ENCODE assay signal across 9 mouse cellular contexts in genomic region chr9:122248168-122248567, GRCm38 (mm10). TPM values are rescaled to one million over a fixed set of nuclear protein-coding genes. Genes with fewer than 3 reads are reported as not detected.
A peak's percentile ranks its signal among the peaks of the same experiment; 100 is the strongest.
DNase-seq lines count a peak whose midpoint lies in the region; ATAC-seq and TF ChIP-seq lines count a peak whose summit lies in the region.
"Had no signal": no experiment of that assay in that cellular context is flagged by ENCODE, and none has a peak within 500 bp of the region (broad histone marks: within the 10 kb centered on the region; RNA-seq: fewer than 3 reads in every experiment).

No protein-coding gene starts in this region.

- ATAC-seq in heart, embryonic 14.5 days (ENCODE audit: insufficient number of reproducible peaks, insufficient read depth, low FRiP score, low read depth): peak; percentile 54; the same call in 1 of the 2 replicates
- ATAC-seq in heart, embryonic 12.5 days (ENCODE audit: insufficient number of reproducible peaks, low FRiP score): no peak
- ATAC-seq in heart, postnatal 0 days (ENCODE audit: insufficient read depth, low read depth): peak; percentile 83
- ATAC-seq in midbrain, embryonic 14.5 days (ENCODE audit: low FRiP score, low TSS enrichment): no peak
- no peak for ATAC-seq in erythroid progenitor cell, adult 5-6 weeks (replicated peaks; ENCODE audit: low FRiP score, poor library complexity, severe bottlenecking)

- no peaks in the 10 kb centered on the region for H3K27me3 ChIP-seq in heart, embryonic 14.5 days (ENCODE audit: control insufficient read depth, insufficient read depth, low read length)
- H3K27me3 ChIP-seq in heart, embryonic 12.5 days (replicated peaks): no peaks in the 10 kb centered on the region
- H3K27me3 ChIP-seq in CH12.LX (replicated peaks): no peaks in the 10 kb centered on the region
- no peaks in the 10 kb centered on the region for H3K27me3 ChIP-seq in heart, postnatal 0 days (ENCODE audit: control insufficient read depth, insufficient read depth, low read length)
- no peaks in the 10 kb centered on the region for H3K27me3 ChIP-seq in midbrain, embryonic 14.5 days (ENCODE audit: control insufficient read depth, insufficient read depth, low read length)
- H3K27me3 ChIP-seq: heart, embryonic 13.5 days had no signal

- no peak overlapping the region for H3K9ac ChIP-seq in heart, embryonic 14.5 days (ENCODE audit: low read length)
- no peak overlapping the region for H3K9ac ChIP-seq in heart, embryonic 12.5 days
- no peak overlapping the region for H3K9ac ChIP-seq in CH12.LX (ENCODE audit: insufficient read depth, low read depth)
- no peak overlapping the region for H3K9ac ChIP-seq in heart, postnatal 0 days (replicated peaks; ENCODE audit: low read depth, low read length)
- no peak overlapping the region for H3K9ac ChIP-seq in midbrain, embryonic 14.5 days (replicated peaks; ENCODE audit: low read length)
- H3K9ac ChIP-seq: heart, embryonic 13.5 days had no signal

- no peak for TF ChIP-seq EP300 in CH12.LX (IDR thresholded peaks at IDR 0.05; ENCODE audit: low read length)
- TF ChIP-seq EP300 in heart, postnatal 0 days (IDR thresholded peaks at IDR 0.05; ENCODE audit: low read depth): no peak

- H3K4me3 ChIP-seq in heart, embryonic 14.5 days (ENCODE audit: control insufficient read depth in 1 of 2, insufficient read depth in 1 of 2, low read depth in 1 of 2, low read length in 2 of 2): no peak overlapping the region
- H3K4me3 ChIP-seq in heart, embryonic 12.5 days: no peak overlapping the region
- H3K4me3 ChIP-seq in CH12.LX (replicated peaks in 1 of 3; ENCODE audit: low read depth in 2 of 3, low read length in 2 of 3, poor library complexity in 1 of 3): no peak overlapping the region
- H3K4me3 ChIP-seq in heart, postnatal 0 days (ENCODE audit: low read depth, low read length): no peak overlapping the region
- no peak overlapping the region for H3K4me3 ChIP-seq in midbrain, embryonic 14.5 days (replicated peaks; ENCODE audit: low read depth, low read length)
- H3K4me3 ChIP-seq: heart, embryonic 13.5 days had no signal

- H3K36me3 ChIP-seq in heart, embryonic 14.5 days (ENCODE audit: control insufficient read depth, insufficient read depth, low read length): peaks cover 33% of the 10 kb centered on the region
- peaks cover 31% of the 10 kb centered on the region for H3K36me3 ChIP-seq in heart, embryonic 12.5 days
- peaks cover 13 to 37% of the 10 kb centered on the region in 2 experiments for H3K36me3 ChIP-seq in CH12.LX (replicated peaks in 1 of 2; ENCODE audit: control insufficient read depth in 1 of 2, insufficient read depth in 1 of 2, low read length in 1 of 2)
- H3K36me3 ChIP-seq in heart, postnatal 0 days (replicated peaks; ENCODE audit: control insufficient read depth, insufficient read depth, low read length): peaks cover 12% of the 10 kb centered on the region; the same call in 1 of the 2 replicates
- H3K36me3 ChIP-seq in midbrain, embryonic 14.5 days (ENCODE audit: control insufficient read depth, insufficient read depth, low read length): peaks cover 33% of the 10 kb centered on the region

- in situ Hi-C loops in CH12.LX (cut with MboI; ENCODE audit: low pct_ligation_motif_present, low pct_unique_long_range_greater_than_20kb, low sequenced_read_pairs): no loop called here

- H3K4me2 ChIP-seq in heart, embryonic 14.5 days (ENCODE audit: low read length): no peak overlapping the region
- no peak overlapping the region for H3K4me2 ChIP-seq in heart, embryonic 12.5 days
- no peak overlapping the region for H3K4me2 ChIP-seq in CH12.LX (ENCODE audit: insufficient read depth, low read depth, poor library complexity, severe bottlenecking)
- H3K4me2 ChIP-seq in heart, postnatal 0 days (ENCODE audit: low read depth, low read length): no peak overlapping the region
- peak overlapping the region; percentile 13; the same call in 1 of the 2 replicates for H3K4me2 ChIP-seq in midbrain, embryonic 14.5 days (ENCODE audit: low read length)
- H3K4me2 ChIP-seq: heart, embryonic 13.5 days had no signal

- WGBS in heart, embryonic 14.5 days: 34% methylated on average over 8 of the region's 8 CpGs
- 33% methylated on average over 8 of the region's 8 CpGs for WGBS in heart, embryonic 12.5 days
- WGBS in heart, postnatal 0 days: 34% methylated on average over 8 of the region's 8 CpGs
- WGBS in midbrain, embryonic 14.5 days: 34% methylated on average over 8 of the region's 8 CpGs

- no peaks in the 10 kb centered on the region for H3K79me2 ChIP-seq in CH12.LX (replicated peaks; ENCODE audit: control insufficient read depth, extremely low read depth, insufficient read depth, poor library complexity, severe bottlenecking)

- peaks cover 0 to 2% of the 10 kb centered on the region in 2 experiments; a peak in 1 of 4 replicates for H3K4me1 ChIP-seq in heart, embryonic 14.5 days (ENCODE audit: control insufficient read depth in 2 of 2, insufficient read depth in 2 of 2, low read length in 2 of 2)
- H3K4me1 ChIP-seq in heart, embryonic 12.5 days (replicated peaks): peaks cover 2% of the 10 kb centered on the region
- peaks cover 12 to 44% of the 10 kb centered on the region in 2 experiments for H3K4me1 ChIP-seq in CH12.LX (ENCODE audit: control insufficient read depth in 1 of 2, insufficient read depth in 2 of 2)
- H3K4me1 ChIP-seq in heart, postnatal 0 days (ENCODE audit: control insufficient read depth, insufficient read depth): no peaks in the 10 kb centered on the region
- H3K4me1 ChIP-seq in midbrain, embryonic 14.5 days (ENCODE audit: control insufficient read depth, insufficient read depth, low read length): no peaks in the 10 kb centered on the region

- DNase-seq in CH12.LX (ENCODE audit: extremely low read depth): no peak
- peak; percentile 30 for DNase-seq in cerebellum, adult 9-11 months
- DNase-seq in heart, postnatal 0 days (ENCODE audit: low spot score): peak; percentile 69
- DNase-seq in kidney, postnatal 4 days: peak; percentile 58 to 72
- DNase-seq in midbrain, embryonic 14.5 days: peak; percentile 81

- TF ChIP-seq CTCF in CH12.LX (conservative IDR thresholded peaks at IDR 0.05 in 1 of 2, IDR thresholded peaks at IDR 0.05 in 1 of 2; ENCODE audit: low read depth in 2 of 2, low read length in 2 of 2): peak in 1 of 2 experiments; percentile 59; a peak in 2 of 4 replicates
- peak; percentile 76 for TF ChIP-seq CTCF in heart, postnatal 0 days (IDR thresholded peaks at IDR 0.05; ENCODE audit: low read depth)

- TF ChIP-seq POLR2A in CH12.LX (IDR thresholded peaks at IDR 0.05; ENCODE audit: low read depth, low read length): no peak

- dilution Hi-C loops in CH12.LX (cut with MboI; ENCODE audit: extremely low pct_ligation_motif_present, extremely low pct_unique_long_range_greater_than_20kb, low sequenced_read_pairs): no loop called here

- H3K27ac ChIP-seq in heart, embryonic 14.5 days (replicated peaks in 1 of 2; ENCODE audit: control insufficient read depth in 1 of 2, insufficient read depth in 1 of 2, low read depth in 2 of 2, low read length in 2 of 2): no peak overlapping the region
- H3K27ac ChIP-seq in heart, embryonic 12.5 days (ENCODE audit: poor library complexity, severe bottlenecking): no peak overlapping the region
- no peak overlapping the region for H3K27ac ChIP-seq in CH12.LX (ENCODE audit: insufficient read depth, low read depth)
- no peak overlapping the region for H3K27ac ChIP-seq in heart, postnatal 0 days (ENCODE audit: low read depth)
- H3K27ac ChIP-seq in midbrain, embryonic 14.5 days (replicated peaks; ENCODE audit: low read depth, low read length): no peak overlapping the region
- H3K27ac ChIP-seq: heart, embryonic 13.5 days had no signal

- peak; percentile 40 for TF ChIP-seq RAD21 in CH12.LX (IDR thresholded peaks at IDR 0.05; ENCODE audit: low read depth, low read length)

- H3K9me3 ChIP-seq in heart, embryonic 14.5 days (ENCODE audit: control insufficient read depth, low read length): no peaks in the 10 kb centered on the region
- 0 out of 2 replicates have a peak, but pooled peaks cover 3% of the 10 kb centered on the region for H3K9me3 ChIP-seq in heart, embryonic 12.5 days (replicated peaks)
- H3K9me3 ChIP-seq in CH12.LX (replicated peaks; ENCODE audit: low read length): no peaks in the 10 kb centered on the region
- H3K9me3 ChIP-seq in heart, postnatal 0 days (replicated peaks; ENCODE audit: control insufficient read depth, low read length): no peaks in the 10 kb centered on the region
- H3K9me3 ChIP-seq in midbrain, embryonic 14.5 days (ENCODE audit: control insufficient read depth, low read length): peaks cover 3% of the 10 kb centered on the region; the same call in 1 of the 2 replicates

TF ChIP-seq in CH12.LX, 34 proteins besides CTCF, POLR2A, EP300 and RAD21:
- TF ChIP-seq ZNF384 (IDR thresholded peaks at IDR 0.05; ENCODE audit: low read depth, low read length): no peak
- TF ChIP-seq ELF1 (IDR thresholded peaks at IDR 0.05; ENCODE audit: low read depth, low read length): no peak
- TF ChIP-seq SMC3 (IDR thresholded peaks at IDR 0.05; ENCODE audit: low read depth, low read length): peak; percentile 36
- TF ChIP-seq ZC3H11A (IDR thresholded peaks at IDR 0.05; ENCODE audit: low read depth, low read length): no peak
- no peak for TF ChIP-seq MAZ (IDR thresholded peaks at IDR 0.05; ENCODE audit: low read depth, low read length)
- no peak for TF ChIP-seq JUND (conservative IDR thresholded peaks at IDR 0.05; ENCODE audit: low read depth, low read length)
- TF ChIP-seq KAT2A (IDR thresholded peaks at IDR 0.05; ENCODE audit: insufficient replicate concordance, low read length): no peak
- TF ChIP-seq JUN (IDR thresholded peaks at IDR 0.05; ENCODE audit: insufficient read depth, low read depth, low read length): no peak

RNA-seq across cellular contexts. Expression of gene Ano10, which starts 46.1 kb away (rescaled TPM):
- polyA plus RNA-seq in heart, embryonic 14.5 days (2014; fragmentation: Nextera tagmentation; extraction: Ambion mirVana): 37.3 and 37.6 TPM in 2 replicates
- polyA plus RNA-seq in heart, embryonic 12.5 days (2016; fragmentation: Nextera tagmentation; extraction: Ambion mirVana): 30.5 and 34.7 TPM in 2 replicates
- total RNA-seq in CH12.LX (2012; rRNA removed): 18.2 and 23.9 TPM in 2 replicates
- 7.3 and 9.5 TPM in 2 replicates for total RNA-seq in CH12.LX (2014; rRNA removed)
- polyA plus RNA-seq in CH12.LX (2012; ENCODE audit: insufficient read length, low read depth): 11.4 and 12.2 TPM in 2 replicates
- total RNA-seq in heart, postnatal 0 days (2014; rRNA removed; ENCODE audit: low replicate concordance): 24.1 and 25.5 TPM in 2 replicates
- 21.0 and 21.3 TPM in 2 replicates for polyA plus RNA-seq in heart, postnatal 0 days (2015; fragmentation: Nextera tagmentation; extraction: Ambion mirVana)
- 33.1 and 41.2 TPM in 2 replicates for polyA plus RNA-seq in midbrain, embryonic 14.5 days (2014; fragmentation: Nextera tagmentation; extraction: Ambion mirVana)
- total RNA-seq in erythroid progenitor cell, adult 5-6 weeks (2015; ENCODE audit: low replicate concordance): 7.9 and 28.1 TPM in 2 replicates
- total RNA-seq in erythroid progenitor cell, adult 5-6 weeks (2017; ENCODE audit: low replicate concordance): 3.1 and 5.1 TPM in 2 replicates

Comparison
In these comparisons a context has a peak if more than half of its experiments do, and no peak if none do; other contexts are left out.
1. ATAC-seq: peak in heart, embryonic 14.5 days (single experiment) and heart, postnatal 0 days (single experiment); none in heart, embryonic 12.5 days (single experiment), midbrain, embryonic 14.5 days (single experiment) and erythroid progenitor cell, adult 5-6 weeks (single experiment).